Mouse (Mus musculus) lung, adult 2 months (tissue): ENCODE results near the gene Thrap3.

ENCODE experiments used
- CTCF ChIP-seq: fragments of 200-500 bp; IDR thresholded peaks from 2 replicates; pipeline ENCODE4 v1.5.1; 2011; ENCODE audit warnings: mild to moderate bottlenecking, low read length, control low read depth; ENCODE audit not compliant: insufficient read depth
- POLR2A ChIP-seq: fragments of 200-500 bp; IDR thresholded peaks from 2 replicates; pipeline ENCODE4 v1.6.1; 2011; ENCODE audit warnings: low read depth, mild to moderate bottlenecking, control low read depth, low read length, borderline replicate concordance; ENCODE audit errors: extremely low read depth

- no peak for TF ChIP-seq POLR2A
- no peak for TF ChIP-seq CTCF
Observed at GRCm38 (mm10) chr4:126234496-126235175, 32.1 kb upstream of the Thrap3 start.
